Mouse (Mus musculus) myocyte (in vitro differentiated cells): Measurements from ENCODE around the gene Strn4.

ENCODE experiments used
- MAX ChIP-seq: IDR thresholded peaks from one replicate; pipeline ENCODE4 v1.6.1; 2011; ENCODE audit warnings: low read depth, mild to moderate bottlenecking, control low read depth
- POLR2A ChIP-seq: IDR thresholded peaks from one replicate; pipeline ENCODE4 v1.6.1; 2011; ENCODE audit warnings: low read depth, mild to moderate bottlenecking, control low read depth, moderate library complexity; ENCODE audit not compliant: insufficient read length
- USF1 ChIP-seq: IDR thresholded peaks from one replicate; pipeline ENCODE4 v1.6.1; 2011; ENCODE audit warnings: low read depth, mild to moderate bottlenecking, control low read depth, moderate library complexity

DNA sequence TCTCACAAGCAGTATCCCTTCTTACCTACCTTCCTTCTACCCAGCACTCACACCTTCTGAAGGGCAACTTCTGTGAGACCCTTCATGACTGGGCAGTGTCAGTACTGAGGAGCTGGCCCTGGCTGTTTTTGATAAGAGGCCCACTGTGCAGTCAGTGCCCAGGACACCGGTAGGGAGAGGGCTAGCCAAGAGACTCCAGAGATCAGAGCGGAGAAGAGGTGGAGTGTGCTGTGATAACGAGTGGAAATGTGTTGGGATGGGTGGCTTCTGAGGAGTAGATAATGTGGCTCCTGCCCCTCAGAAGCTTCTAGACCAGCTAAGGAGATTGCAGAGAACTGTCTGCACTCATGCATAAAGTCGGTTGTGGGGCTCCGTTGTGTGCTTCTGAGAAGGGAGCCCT, 4.1 kb downstream of the Strn4 start:
- no peak for TF ChIP-seq MAX
- TF ChIP-seq USF1 = no peak
- TF ChIP-seq POLR2A = no peak
